Mouse (Mus musculus): Measurements from ENCODE around the gene Abcb8.

The Abcb8 gene

DNA sequence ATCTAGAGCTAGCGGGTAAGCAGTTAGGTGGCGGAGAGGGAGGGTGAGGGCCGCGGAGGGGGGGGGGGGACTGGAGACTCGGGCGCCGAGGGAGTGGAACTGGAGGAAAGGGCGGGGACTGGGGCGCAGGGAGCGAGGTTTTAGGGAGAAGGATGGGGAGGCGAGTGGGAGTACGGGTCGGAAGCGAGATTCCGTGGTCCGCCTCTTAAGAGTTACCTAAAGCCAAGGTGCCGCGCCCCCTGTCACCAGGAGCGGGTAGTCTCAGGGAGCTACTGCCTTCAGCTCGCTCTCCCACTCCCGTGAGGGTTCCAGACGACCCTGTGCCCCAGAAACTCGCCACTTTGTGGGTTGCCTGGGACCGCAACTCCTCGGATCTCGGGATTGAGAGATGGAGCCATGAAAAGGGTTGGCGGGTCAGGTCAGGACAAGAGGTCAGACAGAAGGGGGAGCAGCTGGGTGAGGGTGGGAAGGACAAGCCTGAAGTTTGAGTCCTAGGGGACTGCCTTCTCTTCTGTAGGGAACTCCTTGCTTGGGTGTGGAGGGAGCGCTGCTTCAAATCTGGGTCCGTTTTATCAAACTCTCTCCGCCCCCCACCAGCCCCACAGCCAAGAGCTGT, 32.1 kb downstream of the Abcb8 start:
- DNase-seq (ENCODE audit: low read depth, low spot score): peak; percentile 40

DNA sequence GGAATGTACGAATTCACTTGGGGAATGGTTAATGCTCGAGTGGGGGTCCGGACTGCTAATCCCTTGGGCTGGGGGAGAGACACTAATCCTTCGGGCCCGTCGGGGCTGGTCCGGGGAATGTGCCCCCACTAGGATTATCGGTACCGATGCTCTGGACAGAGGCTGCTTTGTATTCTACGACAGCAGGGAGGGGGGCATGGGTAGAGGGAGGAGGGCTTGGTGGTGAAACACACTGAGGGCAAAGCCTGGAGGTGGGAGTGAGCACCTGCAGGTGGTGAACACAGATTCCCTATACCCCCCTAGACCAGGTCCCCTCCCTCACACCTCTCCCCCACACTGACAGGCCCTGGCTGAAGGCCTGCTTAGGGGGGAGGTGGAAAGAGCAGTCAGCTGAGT, 32.6 kb downstream of the Abcb8 start:
- no peak for DNase-seq (ENCODE audit: low read depth, low spot score)

GRCm38 (mm10) chr5:24426556-24427284, 33.3 kb downstream of the Abcb8 start:
- DNase-seq (ENCODE audit: low read depth, low spot score): no peak

DNA sequence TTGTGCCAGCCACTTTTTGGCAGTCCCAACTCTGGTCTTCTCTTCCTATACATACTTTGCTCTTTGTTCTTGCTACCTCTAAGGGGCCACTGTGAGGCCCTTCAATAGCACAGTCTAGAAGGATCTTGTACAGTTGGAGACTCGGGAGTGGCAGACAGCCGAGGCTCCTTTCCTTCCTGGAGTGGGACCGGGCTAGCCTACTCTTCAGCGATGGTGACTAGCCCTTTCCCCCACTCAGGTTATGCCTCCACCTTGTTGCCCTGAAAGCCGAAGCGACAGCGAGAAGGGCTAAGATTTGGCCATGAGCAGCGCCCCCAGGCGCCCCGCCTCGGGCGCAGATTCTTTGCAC, 33.8 kb downstream of the Abcb8 start:
- no peak for DNase-seq (ENCODE audit: low read depth, low spot score)

DNA sequence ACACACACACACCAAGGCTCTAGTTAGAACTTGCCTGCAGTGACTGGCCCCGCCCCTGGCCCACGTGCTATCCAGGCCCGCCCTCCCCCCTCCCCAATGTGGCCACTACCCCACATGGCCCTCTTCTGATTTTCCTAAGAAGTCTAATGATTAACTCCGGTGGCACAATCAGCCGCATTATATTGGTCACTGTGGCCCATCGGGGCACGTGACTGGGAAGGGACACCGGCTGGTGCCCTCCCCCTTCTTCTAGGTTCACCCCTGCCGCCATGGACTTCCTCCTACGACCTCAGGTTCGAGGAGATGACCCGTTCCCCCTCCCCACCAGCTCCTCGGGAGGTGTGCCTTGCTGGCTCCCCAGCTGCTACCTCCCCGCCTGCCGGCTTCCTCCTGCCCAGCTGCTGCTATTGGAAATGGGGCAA, 34.5 kb downstream of the Abcb8 start:
- no peak for DNase-seq (ENCODE audit: low read depth, low spot score)

- no peak for DNase-seq (ENCODE audit: low read depth, low spot score)
These were observed 35.1 kb downstream of the Abcb8 start for GRCm38 (mm10) chr5:24428596-24428995.

DNA sequence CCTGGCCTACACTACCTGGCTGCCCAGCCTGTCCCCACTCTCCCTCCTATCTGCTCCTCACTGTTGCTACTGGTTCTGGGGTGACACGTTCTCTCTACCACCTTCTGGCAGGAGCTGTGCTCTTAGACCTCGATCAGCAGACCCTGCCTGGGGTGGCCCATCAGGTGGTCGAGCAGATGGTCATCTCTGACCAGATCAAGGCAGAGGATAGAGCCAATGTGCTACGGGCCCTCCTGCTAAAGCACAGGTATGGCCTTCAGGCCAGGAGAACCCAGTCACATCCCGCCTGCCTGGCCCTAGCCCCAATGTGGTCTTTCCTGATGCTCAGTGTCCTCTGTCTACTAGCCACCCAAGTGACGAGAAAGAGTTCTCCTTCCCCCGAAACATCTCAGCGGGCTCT, 40.5 kb downstream of the Abcb8 start:
- DNase-seq (ENCODE audit: low read depth, low spot score): no peak

DNA sequence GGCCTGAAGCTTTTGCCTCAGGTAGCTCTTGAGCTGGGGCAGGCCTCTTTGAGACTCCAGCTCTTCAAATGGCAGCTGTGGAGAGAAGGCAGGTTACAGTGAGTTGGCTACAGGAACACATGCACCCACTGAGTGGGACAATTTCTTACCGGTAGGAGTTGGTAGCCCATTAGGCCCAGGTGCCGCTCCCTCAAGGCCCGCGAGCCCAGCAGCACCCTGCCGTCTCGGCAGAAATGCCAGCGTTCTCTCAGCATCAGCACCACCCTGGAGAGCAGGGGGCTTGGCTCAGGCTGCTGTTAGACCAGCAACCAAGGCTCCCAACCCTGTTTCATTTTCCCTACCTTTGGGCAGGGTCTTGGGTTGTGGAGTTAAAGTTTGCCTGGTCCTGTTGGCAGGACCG, 47.7 kb downstream of the Abcb8 start:
- DNase-seq (ENCODE audit: low read depth, low spot score): no peak

DNA sequence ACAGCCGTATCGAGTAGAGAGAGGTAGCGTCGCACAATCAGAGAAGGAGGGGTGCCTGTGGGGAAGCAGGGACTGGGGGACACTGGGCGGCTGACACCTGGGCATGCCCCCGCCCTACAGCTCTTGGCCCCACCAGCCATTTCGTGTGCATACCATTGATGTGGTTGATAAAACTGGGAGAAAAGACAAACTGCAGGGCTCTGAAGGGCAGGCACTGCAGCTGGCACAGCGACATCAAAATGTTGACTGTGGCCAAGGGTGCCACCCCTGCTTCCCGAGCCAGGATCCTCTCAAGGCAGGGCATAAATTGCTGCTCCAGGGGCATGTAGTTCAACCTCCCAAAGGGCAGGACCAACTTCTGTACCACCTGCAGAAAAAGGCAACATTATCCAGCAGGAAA, 48.6 kb downstream of the Abcb8 start:
- DNase-seq (ENCODE audit: low read depth, low spot score): no peak

DNA sequence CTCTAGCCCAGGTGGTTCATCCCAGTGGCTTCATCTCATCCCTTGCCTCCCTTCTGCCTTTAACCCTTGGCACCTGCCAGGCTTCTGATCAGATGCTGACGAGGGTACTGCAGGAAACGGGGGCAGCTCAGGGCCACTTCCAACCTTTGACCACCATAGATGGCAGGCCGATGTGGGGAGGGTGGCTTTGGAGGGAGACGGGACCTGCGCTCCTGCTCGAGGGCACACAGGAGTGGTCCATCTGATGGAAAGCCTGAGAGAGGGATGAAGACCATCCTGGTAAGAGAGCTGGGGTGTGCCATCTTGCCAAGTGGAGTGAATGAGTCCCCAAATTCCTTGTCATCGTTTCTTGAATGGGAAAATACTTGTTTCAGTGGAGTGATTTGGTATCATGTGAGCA, 49.7 kb downstream of the Abcb8 start:
- DNase-seq (ENCODE audit: low read depth, low spot score): no peak

GRCm38 (mm10) chr5:24443927-24444326, 50.5 kb downstream of the Abcb8 start:
- DNase-seq (ENCODE audit: low read depth, low spot score): no peak

DNA sequence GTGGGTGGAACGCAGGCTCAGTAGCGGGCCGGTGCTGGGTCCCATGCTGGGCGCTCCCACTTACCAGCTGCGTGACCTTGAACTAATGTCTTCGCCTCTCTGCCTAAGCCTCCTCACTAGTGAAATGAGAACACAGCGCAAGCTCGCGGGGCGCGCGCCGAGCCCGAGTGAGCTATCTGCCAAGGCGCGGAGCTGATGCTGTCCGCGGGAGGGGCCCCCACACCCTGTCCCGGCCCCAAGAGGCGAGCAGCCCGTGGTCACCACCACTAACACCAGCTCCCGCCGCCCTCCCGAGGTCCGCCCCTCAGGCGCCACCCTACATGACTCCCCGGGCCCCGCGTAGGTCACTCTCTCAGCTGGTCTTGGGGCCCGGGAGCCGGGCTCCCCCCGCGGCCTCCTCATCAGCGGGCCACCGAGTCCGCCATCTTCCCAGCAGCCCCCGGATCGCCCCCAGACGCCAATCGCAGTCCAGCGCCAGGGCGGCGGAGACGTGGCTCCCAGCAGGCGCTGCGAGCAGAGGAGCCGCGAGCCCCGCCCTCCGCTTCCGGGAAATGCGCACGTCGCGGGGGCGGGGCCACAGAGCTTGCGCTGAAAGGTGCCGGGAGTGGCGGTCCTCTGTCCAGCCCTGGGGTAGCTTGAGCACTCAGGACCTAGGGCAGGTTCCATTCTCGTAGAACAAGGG, 51.4 kb downstream of the Abcb8 start, which contains the start of gene Fastk:
Fastk (minus strand) TSS at position 542 of the 682 bp plus-strand sequence.
- DNase-seq (ENCODE audit: low read depth, low spot score): peak; percentile 87

DNA sequence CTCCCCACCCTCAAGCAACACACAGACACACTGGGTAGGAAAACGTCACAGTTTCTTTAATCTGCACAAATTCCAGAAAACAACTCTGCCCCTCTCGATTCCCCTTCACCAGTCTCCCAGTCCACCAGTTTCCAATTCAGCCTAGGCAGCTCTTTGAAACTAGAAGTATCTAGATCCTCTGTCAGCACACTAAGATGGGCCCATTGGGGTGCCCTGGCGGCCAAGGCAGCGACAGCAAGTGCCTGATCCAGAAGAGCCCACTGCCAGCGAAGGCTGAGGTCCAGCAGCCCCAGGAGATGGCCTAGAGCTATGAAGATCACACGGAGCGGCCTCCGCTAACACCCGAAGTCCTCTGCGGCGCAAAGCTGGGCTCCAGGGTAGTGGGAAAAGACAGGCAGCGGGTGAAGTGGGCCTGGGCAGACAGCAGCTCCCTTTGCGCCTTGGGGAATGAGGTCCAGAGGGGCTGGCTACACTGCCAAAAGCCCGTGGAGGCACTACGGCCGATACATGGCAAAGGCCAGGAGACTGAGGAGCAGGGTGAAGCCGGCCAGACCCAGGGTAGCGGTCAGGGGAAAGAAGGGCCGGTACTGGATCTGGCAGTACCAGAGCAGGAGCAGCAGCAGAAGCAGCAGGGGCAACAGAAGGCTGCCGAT, 52.1 kb downstream of the Abcb8 start:
- no peak for DNase-seq (ENCODE audit: low read depth, low spot score)

DNA sequence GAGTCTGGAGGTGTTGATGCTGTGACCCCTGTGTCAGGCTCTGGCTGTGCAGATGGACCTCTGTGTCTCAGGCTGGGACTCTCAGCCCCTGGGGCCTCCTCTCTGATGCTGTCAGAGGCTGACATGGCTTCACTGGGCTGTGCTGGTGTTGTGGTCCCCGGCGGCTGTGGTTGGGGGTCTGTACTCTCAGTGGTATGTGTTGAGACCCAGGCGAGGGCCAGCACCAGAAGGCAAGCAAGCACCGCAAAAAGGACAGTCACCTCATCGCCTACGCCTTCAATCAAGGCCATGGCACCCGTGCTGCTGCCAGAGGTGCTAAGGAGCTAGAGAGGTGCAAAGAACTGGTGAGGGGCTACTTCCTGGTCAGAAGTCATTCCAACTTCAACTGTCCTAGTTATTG, 53.2 kb downstream of the Abcb8 start:
- no peak for DNase-seq (ENCODE audit: low read depth, low spot score)

DNA sequence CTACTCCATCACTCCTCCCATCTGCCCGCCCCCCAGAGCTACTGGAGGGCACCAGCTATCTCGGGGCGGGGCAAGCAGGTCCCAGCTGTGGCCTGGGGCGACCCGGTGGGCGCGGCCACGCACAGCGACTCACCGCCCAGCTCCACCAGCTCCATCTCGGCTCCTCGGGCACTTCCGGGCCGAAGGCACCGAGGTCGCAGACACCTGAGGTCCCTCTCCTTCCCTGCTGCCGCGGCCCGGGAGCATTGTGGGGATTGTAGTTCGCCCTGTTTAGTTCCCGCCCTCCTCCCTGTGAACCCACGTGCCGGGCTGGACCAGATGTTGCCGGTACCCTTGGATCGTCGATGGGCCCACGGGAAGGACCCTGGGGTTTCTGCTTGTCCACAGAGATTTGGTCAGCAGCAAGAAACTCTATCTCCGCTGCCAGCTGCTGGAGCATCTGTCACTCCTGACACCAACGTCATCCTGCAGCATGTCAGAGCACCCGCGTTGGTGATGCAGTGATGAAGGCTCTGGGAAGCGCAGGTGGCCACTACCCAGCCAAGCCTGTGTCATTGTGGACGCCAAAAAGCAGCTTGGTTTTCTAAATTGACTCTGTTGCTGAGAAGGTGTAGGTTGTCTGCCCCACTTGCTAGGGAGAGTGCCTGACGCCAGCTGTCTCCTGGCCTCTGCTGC, 54.3 kb downstream of the Abcb8 start, which contains the start of gene Tmub1:
Tmub1 (minus strand) TSS at position 231 of the 675 bp plus-strand sequence.
- DNase-seq (ENCODE audit: low read depth, low spot score): no peak

GRCm38 (mm10) chr5:24451264-24452029, 58.0 kb downstream of the Abcb8 start:
- DNase-seq (ENCODE audit: low read depth, low spot score): peak; percentile 73

- no peak for DNase-seq (ENCODE audit: low read depth, low spot score)
These were observed 58.7 kb downstream of the Abcb8 start, which contains the start of gene Agap3 for GRCm38 (mm10) chr5:24452030-24452690. TSS of gene Agap3 (plus strand) at chr5:24452177.

- DNase-seq (ENCODE audit: low read depth, low spot score): no peak
These were observed 59.3 kb downstream of the Abcb8 start for GRCm38 (mm10) chr5:24452691-24453233.

- no peak for DNase-seq (ENCODE audit: low read depth, low spot score)
These were observed 60.0 kb downstream of the Abcb8 start for GRCm38 (mm10) chr5:24453283-24453984.

DNA sequence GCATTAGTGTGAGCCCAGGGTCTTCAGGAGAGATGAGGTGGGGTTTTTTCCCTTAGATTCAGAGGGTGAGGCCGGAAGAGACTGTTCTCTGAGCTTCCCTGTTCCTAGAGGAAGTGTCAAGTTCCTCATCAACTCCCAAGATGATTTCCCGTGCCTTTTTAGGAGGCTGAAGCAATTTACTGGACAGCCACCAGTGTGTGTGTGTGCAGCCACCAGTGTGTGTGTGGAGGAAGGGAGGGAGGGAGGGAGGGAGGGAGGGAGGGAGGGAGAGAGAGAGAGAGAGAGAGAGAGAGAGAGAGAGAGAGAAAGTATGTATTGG, 60.5 kb downstream of the Abcb8 start:
- no peak for DNase-seq (ENCODE audit: low read depth, low spot score)

Measured in embryo, embryonic 11.5 days (tissue).